In genomic region chr3:90508287-90508949, GRCm38 (mm10) we compare ENCODE assay signal across 8 mouse cellular contexts. TPM values are rescaled to one million over a fixed set of nuclear protein-coding genes. Genes with fewer than 3 reads are reported as not detected.
A peak's percentile ranks its signal among the peaks of the same experiment; 100 is the strongest.
DNase-seq lines count a peak whose midpoint lies in the region; ATAC-seq and TF ChIP-seq lines count a peak whose summit lies in the region.

No protein-coding gene starts in this region.

- H3K27me3 ChIP-seq in heart, embryonic 12.5 days (replicated peaks): no peaks in the 10 kb centered on the region
- H3K27me3 ChIP-seq in forebrain, postnatal 0 days (ENCODE audit: insufficient read depth, low read length): no peaks in the 10 kb centered on the region
- H3K27me3 ChIP-seq in midbrain, embryonic 12.5 days: peaks cover 18% of the 10 kb centered on the region

- no peak for DNase-seq in heart, adult 18-20 months
- DNase-seq in ES-E14 (ENCODE audit: low read depth, low spot score): no peak
- DNase-seq in forebrain, postnatal 0 days: no peak
- no peak for DNase-seq in ovary, postnatal 14 days (ENCODE audit: low spot score)
- no peak for DNase-seq in cerebellum, adult 9-11 months
- no peak for DNase-seq in lung, postnatal 36 days

- in situ Hi-C loops in ES-E14 (cut with MboI; ENCODE audit: low sequenced_read_pairs in 2 of 2, unreplicated experiment in 2 of 2): no loop called here

- no peak; the same call in 1 of the 2 replicates for TF ChIP-seq CTCF in forebrain, postnatal 0 days (IDR thresholded peaks at IDR 0.05; ENCODE audit: low read depth)

- peak overlapping the region; percentile 89 for H3K4me2 ChIP-seq in heart, embryonic 12.5 days
- H3K4me2 ChIP-seq in forebrain, postnatal 0 days (ENCODE audit: low read depth): peak overlapping the region; percentile 55
- H3K4me2 ChIP-seq in midbrain, embryonic 12.5 days (replicated peaks): peak overlapping the region; percentile 80

- H3K9me3 ChIP-seq in heart, embryonic 12.5 days (replicated peaks): no peaks in the 10 kb centered on the region
- no peaks in the 10 kb centered on the region for H3K9me3 ChIP-seq in ES-E14 (ENCODE audit: control insufficient read depth, insufficient read depth, low read depth, low read length)
- H3K9me3 ChIP-seq in forebrain, postnatal 0 days (ENCODE audit: low read length): no peaks in the 10 kb centered on the region
- no peaks in the 10 kb centered on the region for H3K9me3 ChIP-seq in midbrain, embryonic 12.5 days

- peak overlapping the region; percentile 98 for H3K4me3 ChIP-seq in heart, embryonic 12.5 days
- H3K4me3 ChIP-seq in ES-E14 (ENCODE audit: insufficient read depth in 1 of 2, low read depth in 1 of 2, low read length in 2 of 2, poor library complexity in 1 of 2, severe bottlenecking in 1 of 2): peak overlapping the region; percentile 95 to 98
- H3K4me3 ChIP-seq in forebrain, postnatal 0 days (ENCODE audit: low read depth, low read length): peak overlapping the region; percentile 97
- H3K4me3 ChIP-seq in midbrain, embryonic 12.5 days: peak overlapping the region; percentile 97

- ATAC-seq in heart, embryonic 12.5 days (ENCODE audit: insufficient number of reproducible peaks, low FRiP score): no peak
- no peak for ATAC-seq in forebrain, postnatal 0 days
- ATAC-seq in midbrain, embryonic 12.5 days (ENCODE audit: low FRiP score, low read depth): no peak

- H3K4me1 ChIP-seq in heart, embryonic 12.5 days (replicated peaks): peaks cover 19% of the 10 kb centered on the region
- peaks cover 2 to 8% of the 10 kb centered on the region in 2 experiments; a peak in 1 of 4 replicates for H3K4me1 ChIP-seq in ES-E14 (ENCODE audit: control insufficient read depth in 2 of 2, insufficient read depth in 2 of 2, low read length in 2 of 2, poor library complexity in 1 of 2)
- H3K4me1 ChIP-seq in forebrain, postnatal 0 days (ENCODE audit: insufficient read depth): peaks cover 9% of the 10 kb centered on the region
- H3K4me1 ChIP-seq in midbrain, embryonic 12.5 days: peaks cover 17% of the 10 kb centered on the region

- WGBS in heart, embryonic 12.5 days: 3% methylated on average over 20 of the region's 20 CpGs
- WGBS in forebrain, postnatal 0 days: 1% methylated on average over 20 of the region's 20 CpGs
- 4% methylated on average over 20 of the region's 20 CpGs for WGBS in midbrain, embryonic 12.5 days

- H3K27ac ChIP-seq in heart, embryonic 12.5 days (ENCODE audit: poor library complexity, severe bottlenecking): peak overlapping the region; percentile 96
- peak overlapping the region; percentile 95 for H3K27ac ChIP-seq in ES-E14 (ENCODE audit: insufficient read depth, low read depth, low read length, poor library complexity, severe bottlenecking)
- peak overlapping the region; percentile 96 for H3K27ac ChIP-seq in forebrain, postnatal 0 days (ENCODE audit: low read depth, low read length)
- peak overlapping the region; percentile 92 for H3K27ac ChIP-seq in midbrain, embryonic 12.5 days (replicated peaks)

- H3K36me3 ChIP-seq in heart, embryonic 12.5 days: peaks cover 41% of the 10 kb centered on the region
- peaks cover 17% of the 10 kb centered on the region for H3K36me3 ChIP-seq in ES-E14 (ENCODE audit: control insufficient read depth, insufficient read depth, low read length, poor library complexity, severe bottlenecking)
- peaks cover 34% of the 10 kb centered on the region; the same call in 1 of the 2 replicates for H3K36me3 ChIP-seq in forebrain, postnatal 0 days (ENCODE audit: insufficient read depth)
- peaks cover 41% of the 10 kb centered on the region for H3K36me3 ChIP-seq in midbrain, embryonic 12.5 days

- peak overlapping the region; percentile 99 for H3K9ac ChIP-seq in heart, embryonic 12.5 days
- peak overlapping the region; percentile 100 for H3K9ac ChIP-seq in ES-E14 (ENCODE audit: insufficient read depth, low read depth, low read length, poor library complexity, severe bottlenecking)
- H3K9ac ChIP-seq in forebrain, postnatal 0 days: peak overlapping the region; percentile 100
- H3K9ac ChIP-seq in midbrain, embryonic 12.5 days (replicated peaks): peak overlapping the region; percentile 99

TF ChIP-seq in ES-E14, 5 proteins besides CTCF, POLR2A, EP300 and RAD21:
- TF ChIP-seq HCFC1 (IDR thresholded peaks at IDR 0.05; ENCODE audit: borderline replicate concordance, insufficient read depth, low read length) (no peak), MAFK (IDR thresholded peaks at IDR 0.05; ENCODE audit: insufficient read depth, low read depth, low read length) (no peak), ZNF384 (IDR thresholded peaks at IDR 0.05; ENCODE audit: low read depth, low read length) (peak; percentile 76), ZC3H11A (IDR thresholded peaks at IDR 0.05; ENCODE audit: borderline replicate concordance, low read depth, low read length) (no peak), CHD2 (IDR thresholded peaks at IDR 0.05; ENCODE audit: low read depth, low read length) (no peak)

RNA-seq across cellular contexts. Expression of gene Chtop, which starts 0.9 kb away (rescaled TPM):
- 113 and 114 TPM in 2 replicates for polyA plus RNA-seq in heart, embryonic 12.5 days (2016; fragmentation: Nextera tagmentation; extraction: Ambion mirVana)
- 10 to 100 TPM; 90.0 to 96.6 TPM for total RNA-seq in heart, adult 18-20 months (2021)
- 84.0 and 110 TPM in 2 replicates for total RNA-seq in ES-E14 (2012; rRNA removed)
- 272 and 302 TPM in 2 replicates for total RNA-seq in forebrain, postnatal 0 days (2014; rRNA removed)
- polyA plus RNA-seq in forebrain, postnatal 0 days (2015; fragmentation: Nextera tagmentation; extraction: Ambion mirVana): 179 and 186 TPM in 2 replicates
- polyA plus RNA-seq in midbrain, embryonic 12.5 days (2016; fragmentation: Nextera tagmentation; extraction: Ambion mirVana): 220 and 221 TPM in 2 replicates

RNA-seq across cellular contexts. Expression of gene S100a1, which starts 5.8 kb away (rescaled TPM):
- polyA plus RNA-seq in heart, embryonic 12.5 days (2016; fragmentation: Nextera tagmentation; extraction: Ambion mirVana): 145 and 148 TPM in 2 replicates
- total RNA-seq in heart, adult 18-20 months (2021): 1,000 to 10,000 TPM; 1,108 to 1,133 TPM
- total RNA-seq in ES-E14 (2012; rRNA removed): 1.7 and 2.3 TPM in 2 replicates
- total RNA-seq in forebrain, postnatal 0 days (2014; rRNA removed): 16.1 and 33.6 TPM in 2 replicates
- 47.0 and 52.8 TPM in 2 replicates for polyA plus RNA-seq in forebrain, postnatal 0 days (2015; fragmentation: Nextera tagmentation; extraction: Ambion mirVana)
- polyA plus RNA-seq in midbrain, embryonic 12.5 days (2016; fragmentation: Nextera tagmentation; extraction: Ambion mirVana): 4.5 and 6.4 TPM in 2 replicates

RNA-seq across cellular contexts. Expression of gene S100a13, which starts 5.8 kb away (rescaled TPM):
- polyA plus RNA-seq in heart, embryonic 12.5 days (2016; fragmentation: Nextera tagmentation; extraction: Ambion mirVana): 71.4 and 74.1 TPM in 2 replicates
- 10 to 100 TPM; 29.6 to 31.2 TPM for total RNA-seq in heart, adult 18-20 months (2021)
- total RNA-seq in ES-E14 (2012; rRNA removed): 5.3 and 8.2 TPM in 2 replicates
- total RNA-seq in forebrain, postnatal 0 days (2014; rRNA removed): 8.4 and 11.2 TPM in 2 replicates
- 16.1 and 20.5 TPM in 2 replicates for polyA plus RNA-seq in forebrain, postnatal 0 days (2015; fragmentation: Nextera tagmentation; extraction: Ambion mirVana)
- polyA plus RNA-seq in midbrain, embryonic 12.5 days (2016; fragmentation: Nextera tagmentation; extraction: Ambion mirVana): 12.1 TPM in 2 replicates

RNA-seq across cellular contexts. Expression of gene Snapin, which starts 17.6 kb away (rescaled TPM):
- 72.9 and 75.3 TPM in 2 replicates for polyA plus RNA-seq in heart, embryonic 12.5 days (2016; fragmentation: Nextera tagmentation; extraction: Ambion mirVana)
- 10 to 100 TPM; 62.0 to 70.7 TPM for total RNA-seq in heart, adult 18-20 months (2021)
- 24.7 and 33.6 TPM in 2 replicates for total RNA-seq in ES-E14 (2012; rRNA removed)
- total RNA-seq in forebrain, postnatal 0 days (2014; rRNA removed): 41.4 and 48.2 TPM in 2 replicates
- 79.1 and 80.4 TPM in 2 replicates for polyA plus RNA-seq in forebrain, postnatal 0 days (2015; fragmentation: Nextera tagmentation; extraction: Ambion mirVana)
- polyA plus RNA-seq in midbrain, embryonic 12.5 days (2016; fragmentation: Nextera tagmentation; extraction: Ambion mirVana): 78.4 and 79.8 TPM in 2 replicates

RNA-seq across cellular contexts. Expression of gene S100a14, which starts 18.2 kb away (rescaled TPM):
- not detected in 2 replicates for polyA plus RNA-seq in heart, embryonic 12.5 days (2016; fragmentation: Nextera tagmentation; extraction: Ambion mirVana)
- under 1 TPM; 0.49 to 0.60 TPM for total RNA-seq in heart, adult 18-20 months (2021)
- 0.54 TPM in 1 of 2 replicates, not detected in the other for total RNA-seq in ES-E14 (2012; rRNA removed)
- total RNA-seq in forebrain, postnatal 0 days (2014; rRNA removed): 0.08 TPM in 1 of 2 replicates, not detected in the other
- polyA plus RNA-seq in forebrain, postnatal 0 days (2015; fragmentation: Nextera tagmentation; extraction: Ambion mirVana): not detected in 2 replicates
- polyA plus RNA-seq in midbrain, embryonic 12.5 days (2016; fragmentation: Nextera tagmentation; extraction: Ambion mirVana): not detected in 2 replicates

Comparison
In these comparisons a context has a peak if more than half of its experiments do, and no peak if none do; other contexts are left out.
1. RNA of gene S100a1, which starts 5.8 kb away (total RNA-seq): 1,108 to 1,133 TPM in heart, adult 18-20 months; 16.1 to 33.6 TPM in forebrain, postnatal 0 days and 1.7 to 2.3 TPM in ES-E14; every median in the first group is over 10 times any median in the second.
2. Peak in every context shown above with its lines, with median percentiles within 50 percentile points of each other: H3K27ac ChIP-seq, H3K4me2 ChIP-seq, H3K4me3 ChIP-seq and H3K9ac ChIP-seq.